Mouse (Mus musculus): ENCODE data around the gene Cnbp. TPM values are rescaled to one million over a fixed set of nuclear protein-coding genes. Genes with fewer than 3 reads are reported as not detected.

Cnbp gene
- polyA plus RNA-seq, 1 experiment from 2014 or later, result 1,055 TPM

GRCm38 (mm10) chr6:87873963-87874362, 23.1 kb upstream of the Cnbp start:
- Histone ChIP-seq H3K4me1 (no peaks in the 10 kb centered on the region), H3K27ac (no peak overlapping the region), H3K4me3 (replicated peaks) (no peak overlapping the region), H3K9me3 (no peaks in the 10 kb centered on the region), H3K4me2 (no peak overlapping the region), H3K9ac (no peak overlapping the region), H3K36me3 (replicated peaks) (no peaks in the 10 kb centered on the region), H3K27me3 (no peaks in the 10 kb centered on the region; the same call in 1 of the 2 replicates)
- ATAC-seq (ENCODE audit: low FRiP score), result no peak
- WGBS, result 78% methylated on average over 2 of the region's 2 CpGs

GRCm38 (mm10) chr6:87873104-87873503, 22.2 kb upstream of the Cnbp start:
- no peak overlapping the region for H3K9ac ChIP-seq
- H3K27ac ChIP-seq, result no peak overlapping the region
- no peaks in the 10 kb centered on the region for H3K4me1 ChIP-seq
- H3K4me3 ChIP-seq (replicated peaks), result no peak overlapping the region
- no peaks in the 10 kb centered on the region for H3K36me3 ChIP-seq (replicated peaks)
- H3K27me3 ChIP-seq, result no peaks in the 10 kb centered on the region
- H3K4me2 ChIP-seq, result no peak overlapping the region
- 46% methylated on average over 1 of the region's 1 CpGs for WGBS
- ATAC-seq (ENCODE audit: low FRiP score), result no peak
- H3K9me3 ChIP-seq, result no peaks in the 10 kb centered on the region

- ATAC-seq (ENCODE audit: low FRiP score), result no peak
- no peaks in the 10 kb centered on the region for H3K27me3 ChIP-seq
- WGBS, result 89% methylated on average over 7 of the region's 7 CpGs
- H3K36me3 ChIP-seq (replicated peaks), result no peaks in the 10 kb centered on the region
- no peaks in the 10 kb centered on the region for H3K9me3 ChIP-seq
- no peak overlapping the region for H3K4me2 ChIP-seq
- H3K9ac ChIP-seq, result no peak overlapping the region
- H3K27ac ChIP-seq, result no peak overlapping the region
- H3K4me3 ChIP-seq (replicated peaks), result no peak overlapping the region
- H3K4me1 ChIP-seq, result no peaks in the 10 kb centered on the region
Observed at GRCm38 (mm10) chr6:87871240-87871639, 20.3 kb upstream of the Cnbp start.

- H3K4me2 ChIP-seq, result no peak overlapping the region
- no peak overlapping the region for H3K27ac ChIP-seq
- no peak overlapping the region for H3K9ac ChIP-seq
- no peaks in the 10 kb centered on the region for H3K36me3 ChIP-seq (replicated peaks)
- no peaks in the 10 kb centered on the region for H3K27me3 ChIP-seq
- no peaks in the 10 kb centered on the region for H3K9me3 ChIP-seq
- 88% methylated on average over 1 of the region's 1 CpGs for WGBS
- ATAC-seq (ENCODE audit: low FRiP score), result no peak
- H3K4me3 ChIP-seq (replicated peaks), result no peak overlapping the region
- no peaks in the 10 kb centered on the region for H3K4me1 ChIP-seq
Observed at GRCm38 (mm10) chr6:87870440-87870839, 19.5 kb upstream of the Cnbp start.

- Histone ChIP-seq H3K9ac (no peak overlapping the region), H3K4me3 (replicated peaks) (no peak overlapping the region), H3K27ac (no peak overlapping the region), H3K36me3 (replicated peaks) (no peaks in the 10 kb centered on the region), H3K9me3 (no peaks in the 10 kb centered on the region), H3K4me2 (no peak overlapping the region), H3K4me1 (no peaks in the 10 kb centered on the region), H3K27me3 (no peaks in the 10 kb centered on the region)
- WGBS, result 84% methylated on average over 9 of the region's 9 CpGs
- no peak for ATAC-seq (ENCODE audit: low FRiP score)
Observed at GRCm38 (mm10) chr6:87868871-87869506, 18.1 kb upstream of the Cnbp start.

- Histone ChIP-seq H3K36me3 (replicated peaks) (no peaks in the 10 kb centered on the region), H3K27ac (no peak overlapping the region), H3K9ac (no peak overlapping the region), H3K4me2 (no peak overlapping the region), H3K27me3 (no peaks in the 10 kb centered on the region), H3K9me3 (no peaks in the 10 kb centered on the region), H3K4me1 (no peaks in the 10 kb centered on the region), H3K4me3 (replicated peaks) (no peak overlapping the region)
- no peak for ATAC-seq (ENCODE audit: low FRiP score)
- 82% methylated on average over 2 of the region's 2 CpGs for WGBS
Observed at GRCm38 (mm10) chr6:87867256-87867655, 16.4 kb upstream of the Cnbp start.

- H3K36me3 ChIP-seq (replicated peaks), result no peaks in the 10 kb centered on the region
- no peaks in the 10 kb centered on the region for H3K9me3 ChIP-seq
- H3K27me3 ChIP-seq, result peaks cover 3% of the 10 kb centered on the region; the same call in 1 of the 2 replicates
- H3K4me1 ChIP-seq, result no peaks in the 10 kb centered on the region
- H3K27ac ChIP-seq, result no peak overlapping the region
- no peak for ATAC-seq (ENCODE audit: low FRiP score)
- H3K9ac ChIP-seq, result no peak overlapping the region
- 90% methylated on average over 6 of the region's 6 CpGs for WGBS
- no peak overlapping the region for H3K4me2 ChIP-seq
- H3K4me3 ChIP-seq (replicated peaks), result no peak overlapping the region
Observed at GRCm38 (mm10) chr6:87866211-87866610, 15.3 kb upstream of the Cnbp start.

- Histone ChIP-seq H3K9ac (no peak overlapping the region), H3K27ac (no peak overlapping the region), H3K9me3 (no peaks in the 10 kb centered on the region), H3K27me3 (peaks cover 3% of the 10 kb centered on the region; the same call in 1 of the 2 replicates), H3K4me1 (no peaks in the 10 kb centered on the region), H3K4me2 (no peak overlapping the region), H3K4me3 (replicated peaks) (no peak overlapping the region), H3K36me3 (replicated peaks) (no peaks in the 10 kb centered on the region)
- ATAC-seq (ENCODE audit: low FRiP score), result no peak
- WGBS, result 68% methylated on average over 1 of the region's 1 CpGs
Observed at GRCm38 (mm10) chr6:87857071-87857470, 6.2 kb upstream of the Cnbp start.

- H3K4me3 ChIP-seq (replicated peaks), result no peak overlapping the region
- no peak overlapping the region for H3K9ac ChIP-seq
- no peaks in the 10 kb centered on the region for H3K9me3 ChIP-seq
- H3K27me3 ChIP-seq, result no peaks in the 10 kb centered on the region
- H3K4me2 ChIP-seq, result no peak overlapping the region
- no peak for ATAC-seq (ENCODE audit: low FRiP score)
- H3K27ac ChIP-seq, result no peak overlapping the region
- 0 out of 2 replicates have a peak, but pooled peaks cover 4% of the 10 kb centered on the region for H3K36me3 ChIP-seq (replicated peaks)
- 89% methylated on average over 4 of the region's 4 CpGs for WGBS
- H3K4me1 ChIP-seq, result peaks cover 13% of the 10 kb centered on the region
Observed at GRCm38 (mm10) chr6:87853446-87853845, 2.5 kb upstream of the Cnbp start.

- Histone ChIP-seq H3K4me3 (replicated peaks) (no peak overlapping the region), H3K9me3 (no peaks in the 10 kb centered on the region), H3K9ac (no peak overlapping the region)
Observed at GRCm38 (mm10) chr6:87851871-87852270, 965 bp upstream of the Cnbp start.

GRCm38 (mm10) chr6:87850155-87850899, 579 bp downstream of the Cnbp start:
- Histone ChIP-seq H3K27me3 (no peaks in the 10 kb centered on the region), H3K36me3 (replicated peaks) (peaks cover 14% of the 10 kb centered on the region), H3K4me2 (peak overlapping the region; percentile 81), H3K4me1 (peaks cover 28% of the 10 kb centered on the region), H3K9me3 (no peaks in the 10 kb centered on the region), H3K4me3 (replicated peaks) (peak overlapping the region; percentile 91), H3K9ac (peak overlapping the region; percentile 98), H3K27ac (peak overlapping the region; percentile 92)
- WGBS, result under 1% methylated on average over 66 of the region's 73 CpGs
- peak; percentile 82 for ATAC-seq (ENCODE audit: low FRiP score)

More at GRCm38 (mm10) chr6:87851871-87852270, 965 bp upstream of the Cnbp start:
- peaks cover 26% of the 10 kb centered on the region for H3K4me1 ChIP-seq
- no peak for ATAC-seq (ENCODE audit: low FRiP score)
- H3K27ac ChIP-seq, result no peak overlapping the region
- no peak overlapping the region for H3K4me2 ChIP-seq
- peaks cover 10% of the 10 kb centered on the region; the same call in 1 of the 2 replicates for H3K36me3 ChIP-seq (replicated peaks)
- WGBS, result 81% methylated on average over 6 of the region's 6 CpGs
- H3K27me3 ChIP-seq, result no peaks in the 10 kb centered on the region

GRCm38 (mm10) chr6:87849780-87850154, 1.1 kb downstream of the Cnbp start:
- H3K4me3 ChIP-seq (replicated peaks), result peak overlapping the region; percentile 91
- peak overlapping the region; percentile 81 for H3K4me2 ChIP-seq
- H3K4me1 ChIP-seq, result peaks cover 28% of the 10 kb centered on the region
- no peaks in the 10 kb centered on the region for H3K27me3 ChIP-seq
- 0 out of 2 replicates have a peak overlapping the region, but pooled peaks have one; percentile 92 for H3K27ac ChIP-seq
- ATAC-seq (ENCODE audit: low FRiP score), result no peak
- H3K9ac ChIP-seq, result peak overlapping the region; percentile 98
- 2% methylated on average over 8 of the region's 8 CpGs for WGBS
- H3K9me3 ChIP-seq, result no peaks in the 10 kb centered on the region
- H3K36me3 ChIP-seq (replicated peaks), result peaks cover 19% of the 10 kb centered on the region

- Histone ChIP-seq H3K4me3 (replicated peaks) (no peak overlapping the region), H3K27me3 (no peaks in the 10 kb centered on the region), H3K9me3 (no peaks in the 10 kb centered on the region), H3K4me2 (no peak overlapping the region), H3K9ac (no peak overlapping the region), H3K27ac (no peak overlapping the region), H3K4me1 (peaks cover 28% of the 10 kb centered on the region), H3K36me3 (replicated peaks) (peaks cover 46% of the 10 kb centered on the region)
- 90% methylated on average over 1 of the region's 1 CpGs for WGBS
- no peak for ATAC-seq (ENCODE audit: low FRiP score)
Observed at GRCm38 (mm10) chr6:87846813-87847212, 4.1 kb downstream of the Cnbp start.

All from forebrain, embryonic 12.5 days (tissue).